Mouse (Mus musculus) liver, embryonic 14 days (tissue): ENCODE measurements around the gene Zc3h10. TPM values are rescaled to one million over a fixed set of nuclear protein-coding genes. Genes with fewer than 3 reads are reported as not detected.

Experiments
- polyA plus RNA-seq: library from polyadenylated mRNA; depleted of rRNA; stranded (reverse); fragments of >200 nt; gene quantifications from 2 replicates; pipeline ENCODE4 v1.2.3, GENCODE M21; 2012; rRNA removed

The Zc3h10 gene
- 3.4 and 3.9 TPM in 2 replicates for polyA plus RNA-seq

DNA sequence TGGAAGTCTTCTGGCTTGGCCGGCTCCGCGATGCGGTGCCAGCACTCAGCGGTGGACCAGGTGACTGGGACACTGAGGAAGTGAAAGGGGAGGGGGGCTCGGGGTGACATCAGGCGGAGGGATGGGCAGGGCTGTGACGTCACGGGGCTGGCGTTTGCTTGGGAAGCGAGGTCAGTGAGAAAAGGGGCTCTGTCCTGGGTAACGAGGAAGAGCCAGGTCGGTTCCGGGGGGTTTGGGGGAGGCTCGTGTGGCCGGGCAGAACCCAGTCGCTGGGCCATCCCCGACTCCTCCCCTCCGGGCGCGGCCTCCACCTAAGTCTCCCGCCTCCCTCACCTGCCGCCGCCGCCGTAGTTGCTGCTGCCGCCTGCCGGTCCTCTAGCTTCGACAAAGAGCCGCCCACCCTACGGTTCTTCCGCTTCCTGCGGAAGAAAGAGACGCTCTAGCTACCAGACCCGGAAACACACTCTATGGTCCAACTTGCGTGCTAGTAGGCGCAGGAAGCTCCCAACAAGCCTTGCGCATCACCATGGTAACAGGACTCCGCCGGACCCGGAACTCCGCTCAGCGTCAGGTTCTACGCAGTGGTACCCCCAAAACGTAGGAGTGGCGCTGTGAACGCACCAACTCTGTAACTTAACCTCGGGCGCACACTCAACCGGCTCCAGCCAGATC is at the start of gene Zc3h10:
Gene Zc3h10, minus strand, starts transcription at position 414 of the 672 bp plus-strand sequence.

GRCm38 (mm10) chr10:128589464-128590192 is 42.1 kb upstream of the Zc3h10 start, which contains the start of gene Erbb3:
Gene Erbb3 (minus strand): TSS chr10:128589652.

GRCm38 (mm10) chr10:128565788-128566531 is 18.4 kb upstream of the Zc3h10 start, which contains the start of gene Pa2g4:
Gene Pa2g4 (minus strand): TSS chr10:128565987.

GRCm38 (mm10) chr10:128548947-128549681 is 1.5 kb upstream of the Zc3h10 start, which contains the start of gene Rpl41:
Gene Rpl41 (minus strand): TSS chr10:128549305.

DNA sequence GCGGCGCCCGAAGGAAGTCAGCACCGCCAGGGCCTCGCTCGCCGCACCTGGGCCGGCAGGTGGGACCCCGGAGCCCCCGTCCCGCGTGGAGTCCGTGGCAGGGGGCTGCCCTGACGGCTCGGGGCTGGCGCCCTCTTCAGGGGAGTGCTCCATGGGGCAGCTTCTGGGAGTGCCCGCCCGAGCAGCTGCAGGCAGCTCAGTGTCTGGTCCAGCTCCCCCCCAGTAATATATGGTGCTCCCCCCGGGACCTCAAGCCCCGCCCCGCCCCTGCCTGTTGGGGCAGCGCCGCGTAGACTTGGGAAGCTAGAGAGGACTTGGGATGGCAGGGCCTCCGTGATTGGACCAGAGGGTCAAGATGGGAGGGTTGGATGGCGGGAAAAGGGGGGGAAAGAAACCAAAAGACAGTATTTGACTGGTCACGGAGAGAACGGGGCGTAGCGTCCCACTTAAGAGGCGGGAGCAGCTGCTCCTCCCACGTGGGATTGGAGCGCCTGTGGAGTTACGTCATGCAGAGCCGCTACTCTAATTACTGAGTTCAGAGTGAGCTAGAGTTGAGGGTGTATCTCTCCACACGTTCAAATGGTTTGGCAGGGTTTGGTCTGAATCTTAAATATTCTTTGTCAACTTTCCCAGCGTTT is 21.8 kb downstream of the Zc3h10 start, which contains the start of gene Esyt1:
Gene Esyt1, minus strand, starts transcription at position 201 of the 638 bp plus-strand sequence.

GRCm38 (mm10) chr10:128498590-128498989 is 49.0 kb downstream of the Zc3h10 start, which contains the start of gene Myl6b:
Gene Myl6b (minus strand): TSS chr10:128498685.

DNA sequence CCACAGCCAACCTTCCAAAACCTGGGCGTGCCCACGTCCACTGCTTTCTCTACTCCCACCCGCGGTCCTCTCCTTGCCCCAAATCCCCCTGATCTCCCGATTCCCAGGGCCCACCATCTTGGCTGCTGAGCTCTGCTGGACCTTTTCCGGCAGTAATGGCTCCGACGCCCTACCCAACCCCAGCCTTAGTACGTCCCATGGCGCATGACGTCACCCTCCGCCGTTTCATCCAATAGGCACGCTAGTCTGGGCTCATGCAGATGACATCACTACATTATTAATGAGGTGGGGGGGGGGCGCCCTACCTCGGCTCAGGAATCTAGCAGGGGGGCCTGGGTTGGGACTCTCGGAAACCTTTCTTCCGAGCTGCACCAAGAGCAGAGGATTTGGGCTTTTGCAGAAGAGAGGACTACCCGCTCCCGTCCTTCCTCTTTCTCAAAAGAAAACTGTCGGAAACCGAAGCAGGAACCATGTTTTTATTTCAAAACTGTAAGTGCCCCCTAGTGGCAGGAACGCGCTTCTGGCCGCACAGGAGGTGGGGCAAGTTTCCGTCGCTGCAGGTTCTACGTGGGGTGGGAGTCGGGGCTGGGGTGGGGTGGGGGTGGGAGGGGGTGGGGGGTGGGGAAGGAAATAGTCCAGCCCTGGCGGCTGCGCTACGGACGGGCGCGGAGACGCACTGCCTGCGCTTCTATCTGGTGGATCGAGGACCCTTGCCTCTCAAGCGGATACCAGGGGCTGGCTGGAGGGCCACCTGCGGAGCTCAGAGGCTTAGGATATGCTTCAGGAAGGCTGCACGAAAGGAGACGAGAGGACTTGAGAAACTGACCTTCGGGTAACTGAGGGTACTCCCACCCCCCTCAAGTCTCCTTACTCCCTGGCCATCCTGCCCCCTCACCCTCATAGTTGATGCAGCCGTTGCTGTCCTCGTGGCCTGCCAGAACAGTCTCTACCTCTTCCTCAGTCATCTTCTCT is 53.6 kb downstream of the Zc3h10 start, which contains the start of gene Myl6:
Gene Myl6, minus strand, starts transcription at position 451 of the 972 bp plus-strand sequence.

Other genes starting within 250 kb of the Zc3h10 start
- gene Il23a, start 249.0 kb downstream of the Zc3h10 start, polyA plus RNA-seq = 0.05 and 0.07 TPM in 2 replicates
- 11.6 and 14.5 TPM in 2 replicates for gene Pan2, start 244.4 kb downstream of the Zc3h10 start, polyA plus RNA-seq
- 40.1 and 42.6 TPM in 2 replicates for gene Cnpy2, start 225.3 kb downstream of the Zc3h10 start, polyA plus RNA-seq
- 77.6 and 86.0 TPM in 2 replicates for gene Cs, start 210.0 kb downstream of the Zc3h10 start, polyA plus RNA-seq
- 6.3 and 7.8 TPM in 2 replicates for gene Coq10a, start 178.8 kb downstream of the Zc3h10 start, polyA plus RNA-seq
- gene Ankrd52, start 170.7 kb downstream of the Zc3h10 start, polyA plus RNA-seq = 6.6 and 7.5 TPM in 2 replicates
- 27.1 and 33.4 TPM in 2 replicates for gene Slc39a5, start 146.5 kb downstream of the Zc3h10 start, polyA plus RNA-seq
- 23.4 and 25.4 TPM in 2 replicates for gene Nabp2, start 136.3 kb downstream of the Zc3h10 start, polyA plus RNA-seq
- gene Rnf41, start 136.1 kb downstream of the Zc3h10 start, polyA plus RNA-seq = 5.3 and 6.0 TPM in 2 replicates
- gene Smarcc2, start 88.5 kb downstream of the Zc3h10 start, polyA plus RNA-seq = 29.4 and 31.2 TPM in 2 replicates
- gene Myl6, start 53.6 kb downstream of the Zc3h10 start, polyA plus RNA-seq = 684 and 704 TPM in 2 replicates
- gene Myl6b, start 49.1 kb downstream of the Zc3h10 start, polyA plus RNA-seq = 1.3 and 2.6 TPM in 2 replicates
- gene Esyt1, start 21.9 kb downstream of the Zc3h10 start, polyA plus RNA-seq = 8.9 and 10.3 TPM in 2 replicates
- 2,339 and 2,756 TPM in 2 replicates for gene Rpl41, start 1.5 kb upstream of the Zc3h10 start, polyA plus RNA-seq
- 134 TPM in 2 replicates for gene Pa2g4, start 18.2 kb upstream of the Zc3h10 start, polyA plus RNA-seq
- 1.6 and 1.8 TPM in 2 replicates for gene Erbb3, start 41.9 kb upstream of the Zc3h10 start, polyA plus RNA-seq
- 772 and 943 TPM in 2 replicates for gene Rps26, start 79.0 kb upstream of the Zc3h10 start, polyA plus RNA-seq
- gene Ikzf4, start 98.2 kb upstream of the Zc3h10 start, polyA plus RNA-seq = 0.10 and 0.13 TPM in 2 replicates
- 7.1 and 8.4 TPM in 2 replicates for gene Suox, start 126.3 kb upstream of the Zc3h10 start, polyA plus RNA-seq
- 18.4 and 20.3 TPM in 2 replicates for gene Rab5b, start 148.5 kb upstream of the Zc3h10 start, polyA plus RNA-seq
- 0.24 and 0.29 TPM in 2 replicates for gene Pmel, start 156.4 kb upstream of the Zc3h10 start, polyA plus RNA-seq
- gene Cdk2, start 157.3 kb upstream of the Zc3h10 start, polyA plus RNA-seq = 37.4 and 45.7 TPM in 2 replicates
- 1.6 and 1.8 TPM in 2 replicates for gene Dgka, start 197.1 kb upstream of the Zc3h10 start, polyA plus RNA-seq
- gene Pym1, start 200.1 kb upstream of the Zc3h10 start, polyA plus RNA-seq = 18.7 and 21.6 TPM in 2 replicates
- gene Mmp19, start 243.1 kb upstream of the Zc3h10 start, polyA plus RNA-seq = 7.4 and 9.2 TPM in 2 replicates